Mouse (Mus musculus): ENCODE results near the gene Chpt1.

GRCm38 (mm10) chr10:88409751-88410150 lies 94.1 kb downstream of the Chpt1 start:
- TF ChIP-seq CTCF (IDR thresholded peaks at IDR 0.05; ENCODE audit: insufficient read depth, low read length) = no peak
- no peak for TF ChIP-seq POLR2A (IDR thresholded peaks at IDR 0.05; ENCODE audit: borderline replicate concordance, extremely low read depth, low read depth, low read length)
